Mouse (Mus musculus) liver, embryonic 14.5 days (tissue): Measurements from ENCODE around the gene Cttnbp2nl. TPM values are rescaled to one million over a fixed set of nuclear protein-coding genes. Genes with fewer than 3 reads are reported as not detected.

Experiments used
- ATAC-seq: fragments of 200-750 bp; cut with Nextera tagmentation; 2 replicates; pipeline ENCODE4 v1.8.0; 2017; ENCODE audit warnings: moderate number of reproducible peaks, mild to moderate bottlenecking, moderate library complexity; ENCODE audit not compliant: insufficient read depth
- DNase-seq, 3 experiments: peaks; one replicate each; pipeline ENCODE4 v3.0.0-alpha.2; 2012 to 2013; ENCODE audit warnings: low read depth in 3 of 3, low spot score in 3 of 3
- H3K27ac ChIP-seq: fragments of 300-500 bp; sonication (generic); 2 replicates; pipeline ENCODE4 v1.5.1; 2014; ENCODE audit warnings: moderate library complexity, mild to moderate bottlenecking, control low read depth, inconsistent platforms
- H3K27me3 ChIP-seq: fragments of 300-500 bp; sonication (generic); 2 replicates; pipeline ENCODE4 v1.6.1; 2014; ENCODE audit warnings: mild to moderate bottlenecking, low read length, moderate library complexity; ENCODE audit not compliant: control insufficient read depth, insufficient read depth
- H3K36me3 ChIP-seq: fragments of 300-500 bp; sonication (generic); replicated peaks from 2 replicates; pipeline ENCODE4 v1.6.1; 2014; ENCODE audit warnings: low read depth; ENCODE audit not compliant: control insufficient read depth, insufficient read depth
- H3K4me1 ChIP-seq, 2 experiments: fragments of 200-500 bp in 1 of 2; fragments of 300-500 bp in 1 of 2; sonication (generic) in 1 of 2; replicated peaks; 2 replicates each; pipeline ENCODE4 v1.6.1; 2012 to 2014; ENCODE audit warnings: antibody characterized with exemption in 1 of 2, inconsistent platforms in 1 of 2, low read length in 1 of 2; ENCODE audit not compliant: control insufficient read depth in 2 of 2, insufficient read depth in 2 of 2
- H3K4me2 ChIP-seq: fragments of 300-500 bp; sonication (generic); 2 replicates; pipeline ENCODE4 v1.6.1; 2014; ENCODE audit warnings: low read depth, mild to moderate bottlenecking, control low read depth, moderate library complexity
- H3K4me3 ChIP-seq, 2 experiments: fragments of 200-500 bp in 1 of 2; fragments of 300-500 bp in 1 of 2; sonication (generic) in 1 of 2; 2 replicates each; pipeline ENCODE4 v1.5.1; 2012 to 2014; ENCODE audit warnings: low read depth in 2 of 2, low read length in 2 of 2, mild to moderate bottlenecking in 2 of 2, control low read depth in 1 of 2, inconsistent platforms in 1 of 2, moderate library complexity in 1 of 2; ENCODE audit not compliant: insufficient read depth in 1 of 2
- H3K9ac ChIP-seq: fragments of 300-500 bp; sonication (generic); replicated peaks from 2 replicates; pipeline ENCODE4 v1.6.1; 2014; ENCODE audit warnings: mild to moderate bottlenecking, control low read depth, moderate library complexity
- H3K9me3 ChIP-seq: fragments of 300-500 bp; sonication (generic); 2 replicates; pipeline ENCODE4 v1.6.1; 2016; ENCODE audit warnings: low read length, mixed read lengths; ENCODE audit not compliant: control insufficient read depth
- CTCF ChIP-seq: IDR thresholded peaks from 2 replicates; pipeline ENCODE4 v1.5.1; 2016; ENCODE audit warnings: antibody characterized with exemption, low read depth, control low read depth
- EP300 ChIP-seq: IDR thresholded peaks from 2 replicates; pipeline ENCODE4 v1.6.1; 2016; ENCODE audit warnings: antibody characterized with exemption, low read depth
- WGBS: fragments of 180-500 bp; shearing (Covaris S2); extraction: QIAGEN DNeasy Blood & Tissue Kit; methylation state at CpG from one replicate; pipeline ENCODE4 v1.1.7; 2014; ENCODE audit not compliant: insufficient replicate concordance; 5-methylcytosine and 5-hydroxymethylcytosine counted together
- polyA plus RNA-seq, 2 experiments: library from polyadenylated mRNA; depleted of rRNA in 1 of 2; stranded (reverse) in 1 of 2; unstranded in 1 of 2; fragments of >200 nt; fragmentation: Nextera tagmentation in 1 of 2; extraction: Ambion mirVana in 1 of 2; gene quantifications; 2 replicates each; pipeline versions ENCODE4 v1.2.1 to v1.2.3; 2012 to 2014

Gene Cttnbp2nl
- polyA plus RNA-seq, 2 experiments, result 0.65 to 2.1 TPM

- DNase-seq (no peak), ATAC-seq (no peak)
- no peaks in the 10 kb centered on the region for H3K9me3 ChIP-seq
- H3K4me1 ChIP-seq, result no peaks in the 10 kb centered on the region
- H3K4me3 ChIP-seq, result no peak overlapping the region
- no peaks in the 10 kb centered on the region for H3K36me3 ChIP-seq
- no peak overlapping the region for H3K9ac ChIP-seq
- H3K27ac ChIP-seq, result no peak overlapping the region
- TF ChIP-seq CTCF (peak; percentile 23), EP300 (no peak)
- WGBS, result 38% methylated on average over 2 of the region's 2 CpGs
- no peaks in the 10 kb centered on the region for H3K27me3 ChIP-seq
- no peak overlapping the region for H3K4me2 ChIP-seq
Observed at GRCm38 (mm10) chr3:105094448-105094847, 41.5 kb upstream of the Cttnbp2nl start.

GRCm38 (mm10) chr3:105092721-105093505, 40.0 kb upstream of the Cttnbp2nl start:
- H3K9me3 ChIP-seq, result no peaks in the 10 kb centered on the region
- no peaks in the 10 kb centered on the region for H3K36me3 ChIP-seq
- no peak overlapping the region for H3K27ac ChIP-seq
- 60% methylated on average over 11 of the region's 11 CpGs for WGBS
- no peaks in the 10 kb centered on the region for H3K27me3 ChIP-seq
- DNase-seq (no peak), ATAC-seq (no peak)
- H3K4me1 ChIP-seq, result no peaks in the 10 kb centered on the region
- H3K9ac ChIP-seq, result no peak overlapping the region
- H3K4me2 ChIP-seq, result no peak overlapping the region
- TF ChIP-seq CTCF (no peak), EP300 (no peak)
- H3K4me3 ChIP-seq, result no peak overlapping the region

GRCm38 (mm10) chr3:105090981-105091380, 38.0 kb upstream of the Cttnbp2nl start:
- H3K4me2 ChIP-seq, result no peak overlapping the region
- 0 out of 4 replicates have a peak, but pooled peaks cover 0 to 2% of the 10 kb centered on the region in 2 experiments for H3K4me1 ChIP-seq
- no peak for ATAC-seq
- no peak overlapping the region for H3K9ac ChIP-seq
- H3K27ac ChIP-seq, result no peak overlapping the region
- TF ChIP-seq CTCF (peak; percentile 54), EP300 (no peak)
- no peaks in the 10 kb centered on the region for H3K36me3 ChIP-seq
- H3K9me3 ChIP-seq, result no peaks in the 10 kb centered on the region
- no peaks in the 10 kb centered on the region for H3K27me3 ChIP-seq
- H3K4me3 ChIP-seq, result no peak overlapping the region
- WGBS, result 21% methylated on average over 3 of the region's 3 CpGs
- DNase-seq, result no peak

- Histone ChIP-seq H3K4me3 (no peak overlapping the region), H3K9me3 (no peaks in the 10 kb centered on the region), H3K27ac (no peak overlapping the region), H3K27me3 (no peaks in the 10 kb centered on the region), H3K4me2 (no peak overlapping the region), H3K4me1 (0 out of 4 replicates have a peak, but pooled peaks cover 0 to 2% of the 10 kb centered on the region in 2 experiments), H3K36me3 (no peaks in the 10 kb centered on the region), H3K9ac (no peak overlapping the region)
- TF ChIP-seq CTCF (no peak), EP300 (no peak)
- DNase-seq (no peak), ATAC-seq (no peak)
- WGBS, result 55% methylated on average over 7 of the region's 7 CpGs
Observed at GRCm38 (mm10) chr3:105090147-105090546, 37.2 kb upstream of the Cttnbp2nl start.

GRCm38 (mm10) chr3:105088638-105089037, 35.7 kb upstream of the Cttnbp2nl start:
- H3K9me3 ChIP-seq, result no peaks in the 10 kb centered on the region
- no peak overlapping the region for H3K9ac ChIP-seq
- ATAC-seq (no peak), DNase-seq (no peak)
- WGBS, result 60% methylated on average over 2 of the region's 2 CpGs
- H3K4me2 ChIP-seq, result no peak overlapping the region
- no peak overlapping the region for H3K27ac ChIP-seq
- H3K27me3 ChIP-seq, result no peaks in the 10 kb centered on the region
- H3K36me3 ChIP-seq, result no peaks in the 10 kb centered on the region
- no peak overlapping the region for H3K4me3 ChIP-seq
- 0 out of 4 replicates have a peak, but pooled peaks cover 0 to 2% of the 10 kb centered on the region in 2 experiments for H3K4me1 ChIP-seq
- TF ChIP-seq CTCF (no peak), EP300 (no peak)
